In the genomic region with DNA sequence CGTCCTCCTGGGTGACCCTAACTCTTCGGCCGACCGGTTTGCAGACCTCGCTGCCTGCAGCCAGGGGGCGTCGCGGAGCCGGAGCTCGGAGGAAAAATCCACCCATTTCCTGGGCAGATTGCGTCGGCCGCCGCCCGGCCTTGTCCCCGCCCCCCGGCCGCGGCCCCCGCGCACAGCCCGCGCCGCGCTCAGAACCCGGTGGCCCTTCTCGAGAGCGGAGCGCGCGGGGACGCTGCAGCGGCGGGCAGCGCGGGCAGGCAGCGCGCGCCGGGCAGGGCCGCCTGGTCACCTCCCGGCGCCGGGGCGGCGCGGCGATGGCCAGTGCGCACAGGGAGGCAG, we compare ENCODE assay signal across 8 mouse cellular contexts. TPM values are rescaled to one million over a fixed set of nuclear protein-coding genes. Genes with fewer than 3 reads are reported as not detected.
DNase-seq lines count a peak whose midpoint lies in the region; ATAC-seq and TF ChIP-seq lines count a peak whose summit lies in the region.

No protein-coding gene starts in this region.

- intact Hi-C loops in gastrocnemius, postnatal 36 days (cut with DNase I), result loop anchor here (1.0 to 5.0 kb wide), 3 partner anchors 42 to 167 kb away; no protein-coding TSS in a partner anchor

- peak; percentile 92 for DNase-seq in adrenal gland, postnatal 10 days
- peak; percentile 86 for DNase-seq in embryo, embryonic 10.5 days (ENCODE audit: low spot score)
- DNase-seq in gastrocnemius, postnatal 36 days, result peak; percentile 78 to 82
- DNase-seq in limb, embryonic 10.5 days (ENCODE audit: low spot score), result peak; percentile 92
- DNase-seq in spleen, adult 2 months (ENCODE audit: low read depth in 1 of 2, low spot score in 2 of 2), result peak in 1 of 2 experiments; percentile 35

- TF ChIP-seq CTCF in spleen, adult 2 months (IDR thresholded peaks at IDR 0.05; ENCODE audit: extremely low read depth, insufficient read depth, insufficient read length, insufficient replicate concordance), result 0 out of 2 replicates have a peak, but pooled peaks have one; percentile 27

- under 1% methylated on average over 35 of the region's 49 CpGs for WGBS in intestine, embryonic 16.5 days
- 3% methylated on average over 49 of the region's 49 CpGs for WGBS in limb, embryonic 10.5 days
- under 1% methylated on average over 47 of the region's 49 CpGs for WGBS in midbrain, embryonic 12.5 days
- 5% methylated on average over 39 of the region's 49 CpGs for WGBS in spleen, adult 2 months

- no peak for TF ChIP-seq POLR2A in spleen, adult 2 months (IDR thresholded peaks at IDR 0.05; ENCODE audit: low read depth, low read length)

- peak overlapping the region; percentile 100 for H3K4me2 ChIP-seq in intestine, embryonic 16.5 days (ENCODE audit: low read depth, low read length)
- peak overlapping the region; percentile 99 for H3K4me2 ChIP-seq in midbrain, embryonic 12.5 days (replicated peaks)

- no peaks in the 10 kb centered on the region for H3K27me3 ChIP-seq in intestine, embryonic 16.5 days (replicated peaks; ENCODE audit: control insufficient read depth, insufficient read depth, low read length)
- peaks cover 23% of the 10 kb centered on the region for H3K27me3 ChIP-seq in limb, embryonic 10.5 days (ENCODE audit: low read depth, poor library complexity, severe bottlenecking)
- H3K27me3 ChIP-seq in midbrain, embryonic 12.5 days, result peaks cover 29% of the 10 kb centered on the region
- peaks cover 4% of the 10 kb centered on the region for H3K27me3 ChIP-seq in spleen, adult 2 months (ENCODE audit: control insufficient read depth, insufficient read depth, low read length)

- no peaks in the 10 kb centered on the region for H3K9me3 ChIP-seq in intestine, embryonic 16.5 days (ENCODE audit: control insufficient read depth, low read length)
- H3K9me3 ChIP-seq in limb, embryonic 10.5 days (replicated peaks), result no peaks in the 10 kb centered on the region
- no peaks in the 10 kb centered on the region for H3K9me3 ChIP-seq in midbrain, embryonic 12.5 days

- H3K27ac ChIP-seq in intestine, embryonic 16.5 days (ENCODE audit: low read length), result no peak overlapping the region
- H3K27ac ChIP-seq in limb, embryonic 10.5 days, result peak overlapping the region; percentile 85
- H3K27ac ChIP-seq in midbrain, embryonic 12.5 days (replicated peaks), result 0 out of 2 replicates have a peak overlapping the region, but pooled peaks have one; percentile 22
- no peak overlapping the region for H3K27ac ChIP-seq in spleen, adult 2 months (ENCODE audit: insufficient read depth, low read length)

- ATAC-seq in intestine, embryonic 16.5 days, result peak; percentile 74
- peak; percentile 70 for ATAC-seq in midbrain, embryonic 12.5 days (ENCODE audit: low FRiP score, low read depth)
- ATAC-seq in megakaryocyte-erythroid progenitor cell, adult 5-6 weeks (replicated peaks; ENCODE audit: low FRiP score, low TSS enrichment, poor library complexity, severe bottlenecking), result no peak

- H3K4me1 ChIP-seq in intestine, embryonic 16.5 days (ENCODE audit: control insufficient read depth, insufficient read depth, low read length), result peaks cover 19% of the 10 kb centered on the region
- H3K4me1 ChIP-seq in limb, embryonic 10.5 days, result peaks cover 52% of the 10 kb centered on the region
- peaks cover 37% of the 10 kb centered on the region for H3K4me1 ChIP-seq in midbrain, embryonic 12.5 days
- no peaks in the 10 kb centered on the region for H3K4me1 ChIP-seq in spleen, adult 2 months (ENCODE audit: control insufficient read depth, insufficient read depth, insufficient read length)

- peak overlapping the region; percentile 66 for H3K4me3 ChIP-seq in intestine, embryonic 16.5 days (ENCODE audit: low read length)
- peak overlapping the region; percentile 69 for H3K4me3 ChIP-seq in limb, embryonic 10.5 days
- peak overlapping the region; percentile 60 for H3K4me3 ChIP-seq in midbrain, embryonic 12.5 days
- peak overlapping the region; percentile 36; the same call in 1 of the 2 replicates for H3K4me3 ChIP-seq in spleen, adult 2 months (ENCODE audit: extremely low read depth, insufficient read depth, insufficient read length)

- peak overlapping the region; percentile 76 for H3K9ac ChIP-seq in intestine, embryonic 16.5 days (ENCODE audit: low read depth, low read length)
- H3K9ac ChIP-seq in midbrain, embryonic 12.5 days (replicated peaks), result peak overlapping the region; percentile 82

- no peaks in the 10 kb centered on the region for H3K36me3 ChIP-seq in intestine, embryonic 16.5 days (ENCODE audit: control insufficient read depth, insufficient read depth, low read length)
- peaks cover 22% of the 10 kb centered on the region for H3K36me3 ChIP-seq in limb, embryonic 10.5 days
- H3K36me3 ChIP-seq in midbrain, embryonic 12.5 days, result 0 out of 2 replicates have a peak, but pooled peaks cover 11% of the 10 kb centered on the region
- H3K36me3 ChIP-seq in spleen, adult 2 months (ENCODE audit: control insufficient read depth, insufficient read depth, low read length), result no peaks in the 10 kb centered on the region

RNA-seq across cellular contexts. Expression of gene Olfm1, which starts 12.6 kb away (rescaled TPM):
- total RNA-seq in adrenal gland, postnatal 10 days (2021), result 10 to 100 TPM; 34.7 to 45.6 TPM
- 1 to 10 TPM; 5.5 to 6.8 TPM for total RNA-seq in gastrocnemius, postnatal 36 days (2021)
- 12.2 and 13.3 TPM in 2 replicates for polyA plus RNA-seq in intestine, embryonic 16.5 days (2015; fragmentation: Nextera tagmentation; extraction: Ambion mirVana)
- polyA plus RNA-seq in limb, embryonic 10.5 days (2016; fragmentation: Nextera tagmentation; extraction: Ambion mirVana), result 13.2 and 20.0 TPM in 2 replicates
- 105 and 125 TPM in 2 replicates for polyA plus RNA-seq in midbrain, embryonic 12.5 days (2016; fragmentation: Nextera tagmentation; extraction: Ambion mirVana)
- 11.0 and 11.7 TPM in 2 replicates for polyA plus RNA-seq in spleen, adult 2 months (2012; rRNA removed)
- total RNA-seq in megakaryocyte-erythroid progenitor cell, adult 5-6 weeks (2014; fragmentation: Nextera tagmentation), result 1.7 and 4.4 TPM in 2 replicates
- 3.3 and 3.6 TPM in 2 replicates for total RNA-seq in megakaryocyte-erythroid progenitor cell, adult 5-6 weeks (2017)

Comparison
In these comparisons a context has a peak if more than half of its experiments do, and no peak if none do; other contexts are left out.
1. H3K27ac ChIP-seq: peak in limb, embryonic 10.5 days (single experiment) and midbrain, embryonic 12.5 days (single experiment); none in intestine, embryonic 16.5 days (single experiment) and spleen, adult 2 months (single experiment).
2. Peak in every context shown above with its lines, with median percentiles within 50 percentile points of each other: H3K4me3 ChIP-seq.